Mouse (Mus musculus): ENCODE measurements around the gene Gm5728.
"Not testable (repeated sequence)": the region's sequence is repeated elsewhere in the genome, so short reads cannot be mapped to it uniquely, and the experiment has no call there.

Gm5728 gene

DNA sequence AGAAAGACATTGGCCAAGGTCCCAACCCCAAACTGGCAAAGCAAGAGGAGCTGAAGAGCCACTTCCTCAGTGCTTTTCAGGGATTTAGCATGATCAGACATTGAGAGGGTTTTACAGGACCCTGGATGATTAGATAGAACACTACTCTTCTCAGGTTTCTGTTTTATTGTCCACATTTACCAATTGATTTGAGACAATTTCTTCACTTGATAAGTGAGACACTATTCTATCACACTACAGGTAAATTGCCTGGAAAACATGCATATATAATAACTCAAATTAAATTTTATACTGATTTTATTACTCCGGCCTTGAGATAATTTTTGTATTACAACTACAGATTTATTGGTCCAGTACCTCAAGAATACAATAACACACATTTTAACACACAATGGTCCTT is at the start of gene Gm5728:
Gene Gm5728, minus strand, starts transcription at position 101 of the 400 bp plus-strand sequence.
- DNase-seq (ENCODE audit: low spot score) = not testable (repeated sequence)

DNA sequence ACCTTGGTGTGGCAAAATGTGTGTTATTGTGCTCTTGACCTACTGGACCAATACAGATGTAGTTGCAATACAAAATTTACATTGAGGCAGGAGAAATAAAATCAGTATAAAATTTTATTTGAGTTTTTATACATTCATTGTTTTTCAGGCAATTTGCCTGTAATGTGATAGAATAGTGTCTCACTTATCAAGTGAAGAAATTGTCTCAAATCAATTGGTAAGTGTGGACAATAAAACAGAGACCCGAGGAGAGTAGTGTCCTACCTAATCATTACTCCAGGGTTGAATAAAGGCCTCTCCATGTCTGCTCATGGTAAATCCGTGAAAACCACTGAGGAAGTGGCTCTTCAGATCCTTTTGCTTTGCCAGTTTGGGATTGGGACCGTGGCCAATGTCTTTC is 42.4 kb upstream of the Gm5728 start, which contains the start of gene Vmn1r100:
Gene Vmn1r100, plus strand, starts transcription at position 301 of the 400 bp plus-strand sequence.
- DNase-seq (ENCODE audit: low spot score) = not testable (repeated sequence)

DNA sequence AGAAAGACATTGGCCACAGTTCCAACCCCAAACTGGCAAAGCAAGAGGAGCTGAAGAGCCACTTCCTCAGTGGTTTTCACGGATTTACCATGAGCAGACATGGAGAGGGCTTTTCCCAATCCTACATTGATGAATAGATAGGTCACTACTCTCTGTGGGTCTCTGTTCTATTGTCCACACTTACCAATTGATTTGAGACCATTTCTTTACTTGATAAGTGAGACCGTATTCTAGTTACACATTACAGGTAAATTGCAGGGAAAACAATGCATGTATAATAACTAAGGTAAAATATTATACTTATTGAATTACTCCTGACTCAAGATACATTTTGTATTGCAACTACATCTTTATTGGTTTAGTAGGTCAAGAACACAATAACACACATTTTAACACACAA is 41.2 kb downstream of the Gm5728 start, which contains the start of gene Gm4133:
Gene Gm4133, minus strand, starts transcription at position 101 of the 400 bp plus-strand sequence.
- DNase-seq (ENCODE audit: low spot score) = not testable (repeated sequence)
